ENCODE assay signal across 27 mouse cellular contexts in the genomic region with DNA sequence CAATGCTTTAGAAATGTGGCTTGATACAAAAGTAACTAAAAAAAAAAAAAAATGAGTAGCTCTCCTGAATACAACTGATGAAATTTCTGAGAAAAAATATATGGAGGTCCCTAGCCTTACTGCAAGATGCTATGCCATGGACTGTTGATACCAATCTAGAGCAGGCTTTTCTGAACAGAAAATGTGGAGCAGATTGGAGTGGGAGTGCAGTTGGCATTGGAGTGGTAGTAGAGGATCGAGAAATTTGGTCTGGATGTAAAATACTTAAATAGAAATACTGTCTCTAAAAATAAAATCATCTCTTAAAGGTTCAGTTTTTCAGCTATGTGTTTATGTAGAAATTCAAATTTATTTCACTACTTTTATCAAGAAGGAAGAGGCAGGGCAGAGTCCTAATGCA. TPM values are rescaled to one million over a fixed set of nuclear protein-coding genes. Genes with fewer than 3 reads are reported as not detected.
"Had no signal": no experiment of that assay in that cellular context is flagged by ENCODE, and none has a peak within 500 bp of the region (broad histone marks: within the 10 kb centered on the region; RNA-seq: fewer than 3 reads in every experiment).

No protein-coding gene starts in this region.

- DNase-seq: forebrain, postnatal 0 days; gastrocnemius, postnatal 25 days; heart, adult 18-20 months; heart, postnatal 10 days; heart, postnatal 4 days; kidney, adult 18-20 months; kidney, adult 8-10 months; kidney, postnatal 10 days; kidney, postnatal 25 days; kidney, postnatal 4 days; liver; liver, embryonic 13.5 days had no signal

- ATAC-seq: forebrain, postnatal 0 days; hindbrain, embryonic 16.5 days; inflammation-experienced regulatory T-cells, adult 6 months; intestine, embryonic 15.5 days; intestine, postnatal 0 days had no signal

RNA-seq across cellular contexts. Expression of gene Esp15, which starts 49.2 kb away (rescaled TPM):
- total RNA-seq: forebrain, postnatal 0 days; gastrocnemius, adult 18-20 months; gastrocnemius, adult 8-10 months; gastrocnemius, postnatal 25 days; gastrocnemius, postnatal 4 days; granulocyte monocyte progenitor cell, adult 5-6 weeks; heart, adult 18-20 months; heart, adult 8-10 months; heart, postnatal 10 days; heart, postnatal 25 days; heart, postnatal 4 days; layer of hippocampus, adult 2 months; layer of hippocampus, postnatal 10 days; layer of hippocampus, postnatal 25 days; left cerebral cortex, adult 2 months; left cerebral cortex, postnatal 14 days had no signal

RNA-seq across cellular contexts. Expression of gene Esp16, which starts 55.6 kb away (rescaled TPM):
- total RNA-seq: forebrain, postnatal 0 days; gastrocnemius, adult 18-20 months; gastrocnemius, adult 8-10 months; gastrocnemius, postnatal 25 days; gastrocnemius, postnatal 4 days; granulocyte monocyte progenitor cell, adult 5-6 weeks; heart, adult 18-20 months; heart, adult 8-10 months; heart, postnatal 10 days; heart, postnatal 25 days; heart, postnatal 4 days; layer of hippocampus, adult 2 months; layer of hippocampus, postnatal 10 days; layer of hippocampus, postnatal 25 days; left cerebral cortex, adult 2 months; left cerebral cortex, postnatal 14 days had no signal
